Mouse (Mus musculus) liver, embryonic 16.5 days (tissue): ENCODE results near the gene Pik3ca. TPM values are rescaled to one million over a fixed set of nuclear protein-coding genes. Genes with fewer than 3 reads are reported as not detected.

Experiments used
- ATAC-seq: fragments of 200-750 bp; cut with Nextera tagmentation; 2 replicates; pipeline ENCODE4 v1.8.0; 2017; ENCODE audit warnings: low read depth, mild to moderate bottlenecking, moderate number of reproducible peaks, moderate library complexity
- H3K27ac ChIP-seq: fragments of 300-500 bp; sonication (generic); 2 replicates; pipeline ENCODE4 v1.5.1; 2014; ENCODE audit warnings: mild to moderate bottlenecking, low read length
- H3K27me3 ChIP-seq: fragments of 300-500 bp; sonication (generic); 2 replicates; pipeline ENCODE4 v1.6.1; 2014; ENCODE audit warnings: low read depth, low read length, mixed read lengths; ENCODE audit not compliant: control insufficient read depth, insufficient read depth
- H3K36me3 ChIP-seq: fragments of 300-500 bp; sonication (generic); 2 replicates; pipeline ENCODE4 v1.6.1; 2014; ENCODE audit warnings: mild to moderate bottlenecking; ENCODE audit not compliant: control insufficient read depth, insufficient read depth
- H3K4me1 ChIP-seq: fragments of 300-500 bp; sonication (generic); 2 replicates; pipeline ENCODE4 v1.6.1; 2014; ENCODE audit warnings: low read depth, low read length, mixed read lengths; ENCODE audit not compliant: control insufficient read depth
- H3K4me2 ChIP-seq: fragments of 300-500 bp; sonication (generic); 2 replicates; pipeline ENCODE4 v1.6.1; 2014; ENCODE audit warnings: low read depth, low read length, mixed read lengths
- H3K4me3 ChIP-seq: fragments of 300-500 bp; sonication (generic); 2 replicates; pipeline ENCODE4 v1.5.1; 2014; ENCODE audit warnings: low read depth, mild to moderate bottlenecking, low read length
- H3K9ac ChIP-seq: fragments of 300-500 bp; sonication (generic); 2 replicates; pipeline ENCODE4 v1.6.1; 2014; ENCODE audit warnings: low read depth, low read length
- H3K9me3 ChIP-seq: fragments of 300-500 bp; sonication (generic); replicated peaks from 2 replicates; pipeline ENCODE4 v1.6.1; 2016; ENCODE audit warnings: low read length; ENCODE audit not compliant: control insufficient read depth
- WGBS: fragments of 180-500 bp; shearing (Covaris S2); extraction: QIAGEN DNeasy Blood & Tissue Kit; methylation state at CpG from one replicate; pipeline ENCODE4 v1.1.7; 2014; ENCODE audit not compliant: insufficient replicate concordance; 5-methylcytosine and 5-hydroxymethylcytosine counted together
- polyA plus RNA-seq: library from polyadenylated mRNA; unstranded; fragments of >200 nt; fragmentation: Nextera tagmentation; extraction: Ambion mirVana; gene quantifications from 2 replicates; pipeline ENCODE4 v1.2.1, GENCODE M21; 2015

Pik3ca gene
- polyA plus RNA-seq, 1 experiment from 2014 or later = 2.9 TPM

- 67% methylated on average over 7 of the region's 7 CpGs for WGBS
- H3K36me3 ChIP-seq = no peaks in the 10 kb centered on the region
- ATAC-seq = no peak
Observed at GRCm38 (mm10) chr3:32412502-32413044, 15.1 kb downstream of the Pik3ca start.

GRCm38 (mm10) chr3:32414381-32414780 is 16.9 kb downstream of the Pik3ca start:
- H3K4me1 ChIP-seq = no peaks in the 10 kb centered on the region; the same call in 1 of the 2 replicates
- WGBS = 59% methylated on average over 4 of the region's 4 CpGs
- ATAC-seq = no peak
- no peak overlapping the region for H3K27ac ChIP-seq
- no peaks in the 10 kb centered on the region for H3K9me3 ChIP-seq
- H3K27me3 ChIP-seq = no peaks in the 10 kb centered on the region
- H3K36me3 ChIP-seq = no peaks in the 10 kb centered on the region; the same call in 1 of the 2 replicates
- H3K4me2 ChIP-seq = no peak overlapping the region
- H3K9ac ChIP-seq = no peak overlapping the region
- H3K4me3 ChIP-seq = no peak overlapping the region

More at GRCm38 (mm10) chr3:32412502-32413044, 15.1 kb downstream of the Pik3ca start:
- H3K4me1 ChIP-seq = no peaks in the 10 kb centered on the region; the same call in 1 of the 2 replicates
- H3K4me2 ChIP-seq = no peak overlapping the region
- H3K9ac ChIP-seq = no peak overlapping the region
- no peaks in the 10 kb centered on the region for H3K9me3 ChIP-seq
- no peaks in the 10 kb centered on the region for H3K27me3 ChIP-seq
- H3K4me3 ChIP-seq = no peak overlapping the region
- H3K27ac ChIP-seq = no peak overlapping the region

- ATAC-seq = no peak
- Histone ChIP-seq H3K9ac (no peak overlapping the region), H3K4me3 (no peak overlapping the region), H3K27ac (no peak overlapping the region), H3K9me3 (no peaks in the 10 kb centered on the region), H3K27me3 (no peaks in the 10 kb centered on the region), H3K36me3 (no peaks in the 10 kb centered on the region; the same call in 1 of the 2 replicates), H3K4me2 (no peak overlapping the region), H3K4me1 (no peaks in the 10 kb centered on the region; the same call in 1 of the 2 replicates)
- WGBS = 59% methylated on average over 3 of the region's 3 CpGs
Observed at GRCm38 (mm10) chr3:32415370-32416309, 18.2 kb downstream of the Pik3ca start.

- no peaks in the 10 kb centered on the region for H3K27me3 ChIP-seq
- no peak overlapping the region for H3K9ac ChIP-seq
- no peak overlapping the region for H3K4me3 ChIP-seq
- no peak overlapping the region for H3K27ac ChIP-seq
- no peak overlapping the region for H3K4me2 ChIP-seq
- H3K36me3 ChIP-seq = no peaks in the 10 kb centered on the region; the same call in 1 of the 2 replicates
- H3K4me1 ChIP-seq = no peaks in the 10 kb centered on the region; the same call in 1 of the 2 replicates
- no peak for ATAC-seq
- H3K9me3 ChIP-seq = no peaks in the 10 kb centered on the region
- WGBS = 65% methylated on average over 5 of the region's 5 CpGs
Observed at GRCm38 (mm10) chr3:32417751-32418211, 20.3 kb downstream of the Pik3ca start.

GRCm38 (mm10) chr3:32419866-32420265 is 22.4 kb downstream of the Pik3ca start:
- no peak overlapping the region for H3K27ac ChIP-seq
- H3K9me3 ChIP-seq = no peaks in the 10 kb centered on the region
- H3K4me1 ChIP-seq = no peaks in the 10 kb centered on the region; the same call in 1 of the 2 replicates
- H3K4me3 ChIP-seq = no peak overlapping the region
- no peak overlapping the region for H3K4me2 ChIP-seq
- H3K36me3 ChIP-seq = no peaks in the 10 kb centered on the region; the same call in 1 of the 2 replicates
- no peaks in the 10 kb centered on the region for H3K27me3 ChIP-seq
- ATAC-seq = no peak
- H3K9ac ChIP-seq = no peak overlapping the region
- WGBS = 33% methylated on average over 2 of the region's 2 CpGs

DNA sequence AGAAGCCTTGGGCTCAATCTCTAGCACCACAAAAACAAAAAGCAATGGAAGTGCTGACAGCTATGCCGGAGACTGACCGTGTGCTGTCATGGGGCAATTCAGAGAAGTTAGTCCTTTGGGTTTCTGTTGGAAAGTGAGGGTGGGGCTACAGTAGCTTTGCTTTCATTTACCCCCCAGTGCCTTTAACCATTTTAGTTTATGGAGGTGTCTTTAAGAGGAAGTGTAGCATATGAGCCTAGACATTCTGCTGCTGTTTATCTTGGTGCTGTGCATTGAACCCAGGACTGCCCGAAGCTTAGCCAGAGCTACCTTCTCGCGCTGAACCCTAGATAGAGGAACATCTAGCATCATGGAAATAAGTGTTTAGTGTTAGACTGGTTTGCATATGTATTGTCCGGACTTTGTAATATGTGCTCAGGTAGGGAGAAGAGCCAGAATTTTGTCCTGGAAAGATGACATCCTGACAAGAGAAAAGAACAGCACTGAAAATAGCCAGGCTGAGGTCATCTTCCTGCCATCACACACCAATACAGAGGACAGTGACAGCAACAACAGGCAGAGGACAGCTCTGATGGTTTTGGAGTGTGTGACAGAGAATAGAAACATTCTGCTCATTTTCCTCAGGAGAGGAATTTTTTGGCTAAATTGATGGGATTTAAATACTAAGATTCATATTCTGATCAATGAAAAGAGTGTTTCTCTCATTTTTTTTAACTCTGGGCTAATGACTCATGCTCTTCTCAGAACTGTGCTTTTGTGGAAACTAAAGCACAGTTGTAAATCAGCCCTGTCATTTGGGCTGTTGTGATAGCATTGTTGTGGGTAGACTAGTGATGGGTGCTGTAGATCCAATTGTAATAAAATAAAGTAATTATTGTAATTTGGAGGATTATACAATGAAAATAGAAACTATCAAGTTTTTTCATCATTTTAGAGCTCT is 23.9 kb downstream of the Pik3ca start:
- Histone ChIP-seq H3K4me2 (no peak overlapping the region), H3K9me3 (no peaks in the 10 kb centered on the region), H3K36me3 (no peaks in the 10 kb centered on the region; the same call in 1 of the 2 replicates), H3K27ac (no peak overlapping the region), H3K27me3 (no peaks in the 10 kb centered on the region), H3K9ac (no peak overlapping the region), H3K4me1 (no peaks in the 10 kb centered on the region; the same call in 1 of the 2 replicates), H3K4me3 (no peak overlapping the region)
- no peak for ATAC-seq
- 64% methylated on average over 6 of the region's 6 CpGs for WGBS

DNA sequence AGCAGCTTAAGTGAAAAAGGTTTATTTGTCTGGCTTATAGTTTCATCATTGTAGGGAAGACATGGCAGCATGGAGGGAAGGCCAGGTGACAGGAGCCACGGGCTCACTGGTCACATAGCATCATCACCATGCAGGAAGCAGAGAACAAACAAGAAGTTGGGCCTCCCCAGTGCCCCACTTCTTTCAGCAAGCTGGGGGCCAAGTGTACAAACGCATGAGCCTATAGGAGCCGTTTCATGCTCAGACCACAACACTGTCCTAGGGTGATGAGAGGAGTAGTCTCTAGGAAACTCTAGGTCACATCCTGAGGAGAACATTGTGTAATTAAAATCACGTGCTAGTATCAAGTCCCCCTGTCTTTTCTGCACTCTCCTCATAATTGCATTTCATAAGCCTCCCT is 30.2 kb downstream of the Pik3ca start:
- no peaks in the 10 kb centered on the region for H3K27me3 ChIP-seq
- no peaks in the 10 kb centered on the region for H3K36me3 ChIP-seq
- H3K9me3 ChIP-seq = no peaks in the 10 kb centered on the region
- H3K9ac ChIP-seq = no peak overlapping the region
- ATAC-seq = no peak
- H3K4me3 ChIP-seq = no peak overlapping the region
- H3K4me2 ChIP-seq = no peak overlapping the region
- WGBS = 52% methylated on average over 4 of the region's 4 CpGs
- H3K27ac ChIP-seq = no peak overlapping the region
- no peaks in the 10 kb centered on the region; the same call in 1 of the 2 replicates for H3K4me1 ChIP-seq

- ATAC-seq = no peak
- no peak overlapping the region for H3K4me3 ChIP-seq
- H3K27me3 ChIP-seq = no peaks in the 10 kb centered on the region
- no peak overlapping the region for H3K27ac ChIP-seq
- H3K4me2 ChIP-seq = no peak overlapping the region
- no peaks in the 10 kb centered on the region for H3K36me3 ChIP-seq
- H3K9ac ChIP-seq = no peak overlapping the region
- no peaks in the 10 kb centered on the region for H3K9me3 ChIP-seq
- 61% methylated on average over 3 of the region's 3 CpGs for WGBS
- H3K4me1 ChIP-seq = no peaks in the 10 kb centered on the region; the same call in 1 of the 2 replicates
Observed at GRCm38 (mm10) chr3:32428361-32428760, 30.9 kb downstream of the Pik3ca start.
